Mouse (Mus musculus) MEL (cell line): Measurements from ENCODE around the gene Tnnc1. TPM values are rescaled to one million over a fixed set of nuclear protein-coding genes. Genes with fewer than 3 reads are reported as not detected.

ENCODE experiments used
- DNase-seq: peaks from one replicate; pipeline ENCODE4 v3.0.0; 2011; ENCODE audit warnings: low read depth, low spot score
- H3K27ac ChIP-seq: 2 replicates; pipeline ENCODE4 v1.5.1; 2012; ENCODE audit warnings: low read depth, mild to moderate bottlenecking, control low read depth, low read length, moderate library complexity; ENCODE audit not compliant: control insufficient read depth
- H3K27me3 ChIP-seq, 2 experiments: fragments of 150-350 bp in 1 of 2; sonication (generic) in 1 of 2; 2 replicates each; pipeline ENCODE4 v1.6.1; 2012; ENCODE audit warnings: low read length in 2 of 2, mild to moderate bottlenecking in 2 of 2, improper control_type of control experiment in 1 of 2, moderate library complexity in 1 of 2; ENCODE audit not compliant: insufficient read depth in 2 of 2, control insufficient read depth in 1 of 2
- H3K36me3 ChIP-seq, 2 experiments: 2 replicates each; pipeline ENCODE4 v1.6.1; 2012 to 2014; ENCODE audit warnings: low read length in 2 of 2, improper control_type of control experiment in 1 of 2, inconsistent platforms in 1 of 2, mild to moderate bottlenecking in 1 of 2; ENCODE audit not compliant: insufficient read depth in 2 of 2, control insufficient read depth in 1 of 2
- H3K4me1 ChIP-seq, 2 experiments: fragments of 150-350 bp in 1 of 2; sonication (generic) in 1 of 2; 2 replicates each; pipeline ENCODE4 v1.6.1; 2012; ENCODE audit warnings: low read length in 2 of 2, improper control_type of control experiment in 1 of 2, mild to moderate bottlenecking in 1 of 2; ENCODE audit not compliant: insufficient read depth in 2 of 2, control insufficient read depth in 1 of 2
- H3K4me3 ChIP-seq, 2 experiments: fragments of 150-350 bp in 1 of 2; sonication (generic) in 1 of 2; 2 replicates each; pipeline ENCODE4 v1.5.1; 2012; ENCODE audit warnings: low read depth in 2 of 2, low read length in 2 of 2, mild to moderate bottlenecking in 2 of 2, moderate library complexity in 2 of 2, control low read depth in 1 of 2, improper control_type of control experiment in 1 of 2; ENCODE audit not compliant: control insufficient read depth in 1 of 2, insufficient read depth in 1 of 2
- H3K79me2 ChIP-seq: 2 replicates; pipeline ENCODE4 v1.6.1; 2012; ENCODE audit warnings: mild to moderate bottlenecking, low read length, moderate library complexity; ENCODE audit not compliant: control insufficient read depth, poor library complexity, insufficient read depth
- H3K9ac ChIP-seq: 2 replicates; pipeline ENCODE4 v1.6.1; 2012; ENCODE audit warnings: low read depth, mild to moderate bottlenecking, control low read depth, low read length, moderate library complexity; ENCODE audit not compliant: control insufficient read depth, poor library complexity, severe bottlenecking
- H3K9me3 ChIP-seq: fragments of 150-350 bp; sonication (generic); replicated peaks from 2 replicates; pipeline ENCODE4 v1.6.1; 2012; ENCODE audit warnings: mild to moderate bottlenecking, low read length, improper control_type of control experiment, moderate library complexity; ENCODE audit not compliant: insufficient read depth
- BHLHE40 ChIP-seq: IDR thresholded peaks from 2 replicates; pipeline ENCODE4 v1.6.1; 2012; ENCODE audit warnings: low read depth, mild to moderate bottlenecking, inconsistent platforms, low read length, improper control_type of control experiment, borderline replicate concordance
- CTCF ChIP-seq, 3 experiments: IDR thresholded peaks in 2 of 3; conservative IDR thresholded peaks in 1 of 3; 2 replicates each; pipeline ENCODE4 v1.5.1; 2011 to 2012; ENCODE audit warnings: low read length in 3 of 3, low read depth in 2 of 3, mild to moderate bottlenecking in 2 of 3, improper control_type of control experiment in 1 of 3, inconsistent platforms in 1 of 3, mixed read lengths in 1 of 3, moderate library complexity in 1 of 3; ENCODE audit not compliant: control insufficient read depth in 1 of 3, insufficient read depth in 1 of 3, poor library complexity in 1 of 3, severe bottlenecking in 1 of 3
- E2F4 ChIP-seq: IDR thresholded peaks from 2 replicates; pipeline ENCODE4 v1.6.1; 2011; ENCODE audit warnings: low read depth, low read length, improper control_type of control experiment, borderline replicate concordance
- ETS1 ChIP-seq: IDR thresholded peaks from 2 replicates; pipeline ENCODE4 v1.6.1; 2012; ENCODE audit warnings: low read depth, mild to moderate bottlenecking, inconsistent platforms, low read length, improper control_type of control experiment, moderate library complexity
- GATA1 ChIP-seq: IDR thresholded peaks from 2 replicates; pipeline ENCODE4 v1.6.1; 2011; ENCODE audit warnings: low read depth, low read length, improper control_type of control experiment
- JUND ChIP-seq: IDR thresholded peaks from 2 replicates; pipeline ENCODE4 v1.6.1; 2011; ENCODE audit warnings: low read depth, mild to moderate bottlenecking, improper control_type of control experiment, low read length
- MAFK ChIP-seq: IDR thresholded peaks from 2 replicates; pipeline ENCODE4 v1.6.1; 2011; ENCODE audit warnings: low read depth, mild to moderate bottlenecking, low read length, improper control_type of control experiment, borderline replicate concordance
- MXI1 ChIP-seq: IDR thresholded peaks from 2 replicates; pipeline ENCODE4 v1.6.1; 2011; ENCODE audit warnings: mild to moderate bottlenecking, low read depth, low read length, improper control_type of control experiment
- POLR2A ChIP-seq, 2 experiments: IDR thresholded peaks; 2 replicates each; pipeline ENCODE4 v1.6.1; 2011 to 2012; ENCODE audit warnings: low read length in 2 of 2, mild to moderate bottlenecking in 2 of 2, control low read depth in 1 of 2, improper control_type of control experiment in 1 of 2, low read depth in 1 of 2, moderate library complexity in 1 of 2; ENCODE audit not compliant: control insufficient read depth in 1 of 2, insufficient read depth in 1 of 2, poor library complexity in 1 of 2
- POLR2AphosphoS2 ChIP-seq: IDR thresholded peaks from 2 replicates; pipeline ENCODE4 v1.6.1; 2011; ENCODE audit warnings: low read length, improper control_type of control experiment
- POLR2AphosphoS5 ChIP-seq: IDR thresholded peaks from 2 replicates; pipeline ENCODE4 v1.6.1; 2012; ENCODE audit warnings: low read depth, borderline replicate concordance, mild to moderate bottlenecking, inconsistent platforms, low read length, moderate library complexity, mixed read lengths
- RAD21 ChIP-seq: IDR thresholded peaks from 2 replicates; pipeline ENCODE4 v1.6.1; 2011; ENCODE audit warnings: mild to moderate bottlenecking, low read depth, low read length, improper control_type of control experiment
- SIN3A ChIP-seq: IDR thresholded peaks from 2 replicates; pipeline ENCODE4 v1.6.1; 2012; ENCODE audit warnings: low read length, improper control_type of control experiment, inconsistent platforms
- SMC3 ChIP-seq: IDR thresholded peaks from 2 replicates; pipeline ENCODE4 v1.6.1; 2011; ENCODE audit warnings: low read depth, low read length, improper control_type of control experiment
- TBP ChIP-seq: IDR thresholded peaks from 2 replicates; pipeline ENCODE4 v1.8.0; 2011; ENCODE audit warnings: low read depth, low read length, improper control_type of control experiment
- TCF12 ChIP-seq: IDR thresholded peaks from 2 replicates; pipeline ENCODE4 v1.6.1; 2014; ENCODE audit warnings: low read depth, mild to moderate bottlenecking, inconsistent platforms, low read length, improper control_type of control experiment, moderate library complexity
- USF2 ChIP-seq, 2 experiments: IDR thresholded peaks; 2 replicates each; pipeline ENCODE4 v1.6.1; 2011 to 2012; ENCODE audit warnings: improper control_type of control experiment in 2 of 2, low read length in 2 of 2, borderline replicate concordance in 1 of 2, inconsistent platforms in 1 of 2, low read depth in 1 of 2, mild to moderate bottlenecking in 1 of 2; ENCODE audit not compliant: insufficient read depth in 1 of 2
- ZMIZ1 ChIP-seq: IDR thresholded peaks from 2 replicates; pipeline ENCODE4 v1.6.1; 2012; ENCODE audit warnings: low read depth, mild to moderate bottlenecking, inconsistent platforms, low read length, improper control_type of control experiment, moderate library complexity
- polyA plus RNA-seq, 2 experiments: library from polyadenylated mRNA; stranded (reverse) in 1 of 2; unstranded in 1 of 2; fragments of >175 nt in 1 of 2; fragments of >200 nt in 1 of 2; gene quantifications; 2 replicates each; pipeline versions ENCODE4 v1.2.1 to v1.2.4; 2012; ENCODE audit warnings: low replicate concordance in 2 of 2, low read depth in 1 of 2; ENCODE audit not compliant: insufficient read length in 2 of 2, insufficient read depth in 1 of 2, missing spikeins in 1 of 2
- total RNA-seq: library from RNA; depleted of rRNA; stranded (reverse); fragments of 300-350 nt; gene quantifications from 2 replicates; pipeline ENCODE4 v1.2.3, GENCODE M21; 2012

The Tnnc1 gene
- total and polyA plus RNA-seq, 3 experiments = 0.19 TPM; not detected in 2

GRCm38 (mm10) chr14:31228234-31228633, 20.1 kb downstream of the Tnnc1 start:
- no peak overlapping the region for H3K9ac ChIP-seq
- H3K9me3 ChIP-seq = no peaks in the 10 kb centered on the region
- DNase-seq = no peak

GRCm38 (mm10) chr14:31230442-31230841, 22.3 kb downstream of the Tnnc1 start:
- no peaks in the 10 kb centered on the region for H3K9me3 ChIP-seq
- H3K4me3 ChIP-seq = no peak overlapping the region
- peaks cover 4 to 8% of the 10 kb centered on the region in 2 experiments for H3K27me3 ChIP-seq
- no peak for TF ChIP-seq BHLHE40
- no peak for TF ChIP-seq JUND
- TF ChIP-seq ZMIZ1 = no peak
- no peak for TF ChIP-seq SMC3
- TF ChIP-seq SIN3A = no peak
- TF ChIP-seq RAD21 = no peak
- TF ChIP-seq USF2 (IDR thresholded peaks at IDR 0.05; ENCODE audit: borderline replicate concordance in 1 of 2, insufficient read depth in 1 of 2, low read depth in 1 of 2, low read length in 2 of 2) = no peak
- no peak for TF ChIP-seq POLR2A (IDR thresholded peaks at IDR 0.05; ENCODE audit: control insufficient read depth in 1 of 2, insufficient read depth in 1 of 2, low read depth in 1 of 2, low read length in 2 of 2, poor library complexity in 1 of 2)
- TF ChIP-seq TBP = no peak
- no peak for TF ChIP-seq TCF12
- no peak for TF ChIP-seq MXI1
- TF ChIP-seq POLR2AphosphoS5 = no peak
- no peak for TF ChIP-seq POLR2AphosphoS2
- no peak for TF ChIP-seq MAFK
- TF ChIP-seq ETS1 = no peak
- no peak for TF ChIP-seq E2F4
- TF ChIP-seq GATA1 = no peak
- H3K27ac ChIP-seq = no peak overlapping the region
- H3K36me3 ChIP-seq = no peaks in the 10 kb centered on the region
- H3K4me1 ChIP-seq = no peaks in the 10 kb centered on the region
- no peak overlapping the region for H3K9ac ChIP-seq
- H3K79me2 ChIP-seq = no peaks in the 10 kb centered on the region
- DNase-seq = no peak

More at GRCm38 (mm10) chr14:31228234-31228633, 20.1 kb downstream of the Tnnc1 start:
- no peak overlapping the region for H3K4me3 ChIP-seq
- H3K4me1 ChIP-seq = no peaks in the 10 kb centered on the region
- TF ChIP-seq RAD21 = no peak
- TF ChIP-seq CTCF (IDR thresholded peaks at IDR 0.05 in 2 of 3, conservative IDR thresholded peaks at IDR 0.05 in 1 of 3; ENCODE audit: control insufficient read depth in 1 of 3, insufficient read depth in 1 of 3, low read depth in 2 of 3, low read length in 3 of 3, poor library complexity in 1 of 3, severe bottlenecking in 1 of 3) = no peak
- no peak overlapping the region for H3K27ac ChIP-seq
- H3K36me3 ChIP-seq = no peaks in the 10 kb centered on the region
- H3K27me3 ChIP-seq = peaks cover 4 to 8% of the 10 kb centered on the region in 2 experiments
- H3K79me2 ChIP-seq = no peaks in the 10 kb centered on the region
